Comparison of ENCODE assay signal across 17 mouse cellular contexts in genomic region chr5:125574886-125575285, GRCm38 (mm10). TPM values are rescaled to one million over a fixed set of nuclear protein-coding genes. Genes with fewer than 3 reads are reported as not detected.
A peak's percentile ranks its signal among the peaks of the same experiment; 100 is the strongest.
DNase-seq lines count a peak whose midpoint lies in the region; ATAC-seq and TF ChIP-seq lines count a peak whose summit lies in the region.
"Had no signal": no experiment of that assay in that cellular context is flagged by ENCODE, and none has a peak within 500 bp of the region (broad histone marks: within the 10 kb centered on the region; RNA-seq: fewer than 3 reads in every experiment).

No protein-coding gene starts in this region.

- peaks cover 13% of the 10 kb centered on the region for H3K4me1 ChIP-seq in forebrain, embryonic 12.5 days
- H3K4me1 ChIP-seq in midbrain, embryonic 14.5 days (ENCODE audit: control insufficient read depth, insufficient read depth, low read length) = peaks cover 6% of the 10 kb centered on the region; the same call in 1 of the 2 replicates
- no peaks in the 10 kb centered on the region for H3K4me1 ChIP-seq in stomach, postnatal 0 days (replicated peaks; ENCODE audit: control insufficient read depth, insufficient read depth)
- H3K4me1 ChIP-seq: heart, embryonic 15.5 days; liver, embryonic 13.5 days had no signal

- H3K9ac ChIP-seq in forebrain, embryonic 12.5 days = 0 out of 2 replicates have a peak overlapping the region, but pooled peaks have one; percentile 8
- H3K9ac ChIP-seq in midbrain, embryonic 14.5 days (replicated peaks; ENCODE audit: low read length) = no peak overlapping the region
- H3K9ac ChIP-seq in stomach, postnatal 0 days (ENCODE audit: low read length) = no peak overlapping the region
- H3K9ac ChIP-seq: embryonic facial prominence, embryonic 12.5 days; heart, embryonic 15.5 days; liver, embryonic 13.5 days; midbrain, embryonic 12.5 days had no signal

- no peaks in the 10 kb centered on the region for H3K36me3 ChIP-seq in forebrain, embryonic 12.5 days (replicated peaks)
- H3K36me3 ChIP-seq in midbrain, embryonic 14.5 days (ENCODE audit: control insufficient read depth, insufficient read depth, low read length) = no peaks in the 10 kb centered on the region
- no peaks in the 10 kb centered on the region for H3K36me3 ChIP-seq in stomach, postnatal 0 days (ENCODE audit: control insufficient read depth, insufficient read depth, low read length)
- H3K36me3 ChIP-seq: embryonic facial prominence, embryonic 12.5 days; heart, embryonic 15.5 days; liver, embryonic 13.5 days; midbrain, embryonic 12.5 days had no signal

- H3K4me3 ChIP-seq in left cerebral cortex, adult 2 months = no peak overlapping the region
- no peak overlapping the region for H3K4me3 ChIP-seq in forebrain, embryonic 12.5 days (replicated peaks)
- no peak overlapping the region for H3K4me3 ChIP-seq in midbrain, embryonic 14.5 days (replicated peaks; ENCODE audit: low read depth, low read length)
- H3K4me3 ChIP-seq in stomach, postnatal 0 days (ENCODE audit: low read depth, low read length) = no peak overlapping the region
- H3K4me3 ChIP-seq: embryonic facial prominence, embryonic 12.5 days; heart, embryonic 15.5 days; liver, embryonic 13.5 days; midbrain, embryonic 12.5 days had no signal

- no peaks in the 10 kb centered on the region for H3K9me3 ChIP-seq in forebrain, embryonic 12.5 days
- H3K9me3 ChIP-seq in midbrain, embryonic 14.5 days (ENCODE audit: control insufficient read depth, low read length) = no peaks in the 10 kb centered on the region; the same call in 1 of the 2 replicates
- H3K9me3 ChIP-seq in stomach, postnatal 0 days (ENCODE audit: control insufficient read depth, low read length) = no peaks in the 10 kb centered on the region
- H3K9me3 ChIP-seq: embryonic facial prominence, embryonic 12.5 days; heart, embryonic 15.5 days; liver, embryonic 13.5 days; midbrain, embryonic 12.5 days had no signal

- H3K27me3 ChIP-seq in forebrain, embryonic 12.5 days = 0 out of 2 replicates have a peak, but pooled peaks cover 5% of the 10 kb centered on the region
- H3K27me3 ChIP-seq in midbrain, embryonic 14.5 days (ENCODE audit: control insufficient read depth, insufficient read depth, low read length) = no peaks in the 10 kb centered on the region
- no peaks in the 10 kb centered on the region for H3K27me3 ChIP-seq in stomach, postnatal 0 days (ENCODE audit: control insufficient read depth, insufficient read depth, low read length)
- H3K27me3 ChIP-seq: embryonic facial prominence, embryonic 12.5 days; heart, embryonic 15.5 days; liver, embryonic 13.5 days; midbrain, embryonic 12.5 days had no signal

- H3K27ac ChIP-seq in left cerebral cortex, adult 2 months = peak overlapping the region; percentile 57
- H3K27ac ChIP-seq in forebrain, embryonic 12.5 days = no peak overlapping the region
- H3K27ac ChIP-seq in midbrain, embryonic 14.5 days (replicated peaks; ENCODE audit: low read depth, low read length) = no peak overlapping the region
- no peak overlapping the region for H3K27ac ChIP-seq in stomach, postnatal 0 days (replicated peaks)
- H3K27ac ChIP-seq: embryonic facial prominence, embryonic 12.5 days; heart, embryonic 15.5 days; liver, embryonic 13.5 days; midbrain, embryonic 12.5 days had no signal

- intact Hi-C loops in left cerebral cortex, adult 2 months (cut with DNase I) = no loop called here
- intact Hi-C loops in left cerebral cortex, postnatal 4 days (cut with DNase I) = no loop called here

- no peak for ATAC-seq in forebrain, embryonic 12.5 days (ENCODE audit: low FRiP score)
- ATAC-seq in midbrain, embryonic 14.5 days (ENCODE audit: low FRiP score, low TSS enrichment) = no peak
- no peak for ATAC-seq in cerebellum, adult (ENCODE audit: insufficient number of reproducible peaks, low FRiP score, low TSS enrichment)
- no peak for ATAC-seq in stomach, postnatal 0 days (ENCODE audit: low FRiP score, low TSS enrichment)
- ATAC-seq: inflammation-experienced regulatory T-cells, adult 6 months had no signal

- no peak for DNase-seq in left cerebral cortex, adult 2 months (ENCODE audit: extremely low spot score in 1 of 2, low spot score in 2 of 2)
- DNase-seq in left cerebral cortex, adult 8-10 months (ENCODE audit: low spot score in 2 of 2) = no peak
- DNase-seq in ZHBTc4 (ENCODE audit: low read depth, low spot score) = peak; percentile 81
- DNase-seq in midbrain, embryonic 14.5 days = peak; percentile 46
- no peak for DNase-seq in left cerebral cortex, postnatal 4 days
- DNase-seq in stomach, postnatal 0 days (ENCODE audit: low spot score) = no peak
- DNase-seq: cerebellum, adult 9-10 months; heart, adult 11 months; liver, embryonic 13.5 days; lung, postnatal 10 days; right cerebral cortex, postnatal 14 days had no signal

- no peak for TF ChIP-seq CTCF in left cerebral cortex, adult 2 months (IDR thresholded peaks at IDR 0.05)
- no peak for TF ChIP-seq CTCF in stomach, postnatal 0 days (IDR thresholded peaks at IDR 0.05; ENCODE audit: low read depth)

- WGBS in forebrain, embryonic 12.5 days = 4% methylated on average over 8 of the region's 8 CpGs
- 6% methylated on average over 8 of the region's 8 CpGs for WGBS in midbrain, embryonic 14.5 days
- whole genome bisulfite sequencing in stomach, postnatal 0 days = 13% methylated on average over 8 of the region's 8 CpGs

- TF ChIP-seq EP300 in stomach, postnatal 0 days (optimal IDR thresholded peaks at IDR 0.05) = no peak

- H3K4me2 ChIP-seq in forebrain, embryonic 12.5 days = peak overlapping the region; percentile 6; the same call in 1 of the 2 replicates
- H3K4me2 ChIP-seq in midbrain, embryonic 14.5 days (ENCODE audit: low read length) = no peak overlapping the region
- no peak overlapping the region for H3K4me2 ChIP-seq in stomach, postnatal 0 days (replicated peaks; ENCODE audit: low read depth)
- H3K4me2 ChIP-seq: embryonic facial prominence, embryonic 12.5 days; heart, embryonic 15.5 days; liver, embryonic 13.5 days; midbrain, embryonic 12.5 days had no signal

RNA-seq across cellular contexts. Expression of gene Tmem132b, which starts 43.3 kb away (rescaled TPM):
- total RNA-seq in left cerebral cortex, adult 2 months (2021) = 100 to 1,000 TPM; 135 to 141 TPM
- 100 to 1,000 TPM; 123 to 141 (median 129) TPM for total RNA-seq in left cerebral cortex, adult 8-10 months (2022)
- polyA plus RNA-seq in forebrain, embryonic 12.5 days (2016; fragmentation: Nextera tagmentation; extraction: Ambion mirVana) = 1.6 and 1.8 TPM in 2 replicates
- 4.9 and 6.2 TPM in 2 replicates for polyA plus RNA-seq in midbrain, embryonic 14.5 days (2014; fragmentation: Nextera tagmentation; extraction: Ambion mirVana)
- total RNA-seq in left cerebral cortex, postnatal 4 days (2021) = 10 to 100 TPM; 62.9 to 66.4 TPM
- 0.21 and 0.30 TPM in 2 replicates for polyA plus RNA-seq in stomach, postnatal 0 days (2015; fragmentation: Nextera tagmentation; extraction: Ambion mirVana)
- polyA plus RNA-seq: heart, embryonic 15.5 days; inflammation-experienced regulatory T-cells, adult 6 months had no signal

Comparison
In these comparisons a context has a peak if more than half of its experiments do, and no peak if none do; other contexts are left out.
1. DNase-seq: peak in ZHBTc4 (single experiment) and midbrain, embryonic 14.5 days (single experiment); none in left cerebral cortex, adult 2 months (0 of 2), left cerebral cortex, adult 8-10 months (0 of 2), left cerebral cortex, postnatal 4 days (single experiment) and stomach, postnatal 0 days (single experiment).